Mouse (Mus musculus) testis, postnatal 10 days (tissue): ENCODE measurements around the gene Stom.

ENCODE experiments used
- DNase-seq: peaks from one replicate; pipeline ENCODE4 v3.0.0; 2021; ENCODE audit warnings: low spot score

The Stom gene

DNA sequence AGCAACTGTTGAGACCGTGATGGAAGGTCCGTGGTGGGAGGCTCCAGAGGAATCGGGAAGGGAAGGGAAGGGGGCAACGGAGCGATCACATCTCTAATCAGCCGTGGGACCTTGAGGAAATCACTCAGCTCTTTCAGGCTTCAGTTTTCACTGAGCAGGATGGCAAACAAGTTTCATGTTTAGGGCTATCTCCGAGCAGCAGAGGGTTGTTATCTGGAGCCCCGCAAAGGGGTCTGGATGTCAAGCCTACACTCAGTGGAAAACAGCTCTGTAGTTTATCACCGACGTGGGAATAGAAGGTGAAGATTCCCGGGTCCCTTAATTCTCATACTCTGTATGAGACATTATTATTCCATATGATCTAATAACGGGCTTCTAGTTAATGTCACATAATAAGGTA lies 18.4 kb downstream of the Stom start:
- DNase-seq: no peak

DNA sequence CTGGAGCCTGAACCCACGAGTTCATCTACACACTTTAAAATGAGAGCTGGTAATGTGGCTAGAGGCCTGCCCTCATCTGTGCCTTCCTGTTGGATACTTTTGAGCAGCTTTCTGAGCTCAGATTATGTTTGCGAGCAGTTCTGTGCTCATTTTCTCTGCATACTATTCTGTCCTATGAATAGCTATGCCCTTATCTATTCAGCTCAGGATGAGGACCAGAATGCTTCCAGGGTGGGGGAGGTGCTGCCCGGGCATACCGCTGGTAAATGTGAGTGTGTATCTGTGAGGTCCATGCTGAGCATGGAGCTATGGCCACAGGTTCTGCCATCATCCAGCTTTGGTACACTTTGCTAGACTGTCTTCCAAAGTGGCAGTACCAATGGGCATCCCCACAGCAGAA lies 19.2 kb downstream of the Stom start:
- no peak for DNase-seq

DNA sequence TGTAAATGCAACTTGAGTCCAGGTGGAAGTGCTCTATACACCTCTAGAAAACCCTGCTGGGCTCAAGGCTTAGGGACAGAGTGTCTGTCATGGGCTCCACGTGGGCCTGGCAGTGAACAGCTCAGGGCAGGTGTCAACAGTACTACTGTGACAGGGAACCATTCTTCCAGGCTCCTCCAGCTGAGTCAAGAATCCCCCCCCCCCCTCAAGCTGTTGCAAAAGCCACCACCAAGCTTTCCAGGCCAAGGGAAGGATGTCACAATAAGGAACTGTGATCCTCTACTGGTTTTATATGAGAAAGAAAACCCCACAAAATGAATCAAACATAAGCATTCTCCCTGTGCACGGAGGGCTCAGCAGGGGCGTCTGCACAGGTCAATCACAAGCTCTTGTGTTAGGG lies 22.5 kb downstream of the Stom start:
- DNase-seq: no peak

DNA sequence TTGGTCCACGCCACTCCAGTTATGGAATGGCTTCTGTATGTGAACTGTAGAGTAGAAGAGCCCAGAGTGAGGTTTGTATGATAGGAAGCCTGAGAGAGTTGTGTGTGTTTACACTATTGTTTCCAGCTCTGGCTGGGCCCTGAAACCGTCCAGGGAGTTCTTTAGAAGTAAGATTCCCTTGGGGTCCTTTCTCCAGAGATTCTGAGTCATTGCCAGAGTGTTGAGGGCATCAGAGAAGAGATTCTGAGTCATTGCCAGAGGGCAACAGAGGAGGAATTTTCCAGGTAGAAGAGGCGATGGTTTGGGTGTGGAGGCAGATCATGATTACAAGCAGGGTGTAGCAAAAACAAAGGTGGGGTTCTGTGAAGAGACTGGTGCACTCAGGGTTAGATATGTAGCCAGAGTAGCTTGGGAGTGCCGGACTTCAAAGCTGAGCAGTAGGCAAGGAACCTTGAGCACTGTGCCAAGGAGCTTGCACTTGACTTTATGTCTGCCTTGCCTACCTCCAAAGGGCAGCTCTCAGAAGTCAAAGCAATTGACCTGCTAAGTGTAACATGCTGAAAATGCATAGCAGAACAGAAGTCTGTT lies 26.8 kb downstream of the Stom start:
- no peak for DNase-seq

DNA sequence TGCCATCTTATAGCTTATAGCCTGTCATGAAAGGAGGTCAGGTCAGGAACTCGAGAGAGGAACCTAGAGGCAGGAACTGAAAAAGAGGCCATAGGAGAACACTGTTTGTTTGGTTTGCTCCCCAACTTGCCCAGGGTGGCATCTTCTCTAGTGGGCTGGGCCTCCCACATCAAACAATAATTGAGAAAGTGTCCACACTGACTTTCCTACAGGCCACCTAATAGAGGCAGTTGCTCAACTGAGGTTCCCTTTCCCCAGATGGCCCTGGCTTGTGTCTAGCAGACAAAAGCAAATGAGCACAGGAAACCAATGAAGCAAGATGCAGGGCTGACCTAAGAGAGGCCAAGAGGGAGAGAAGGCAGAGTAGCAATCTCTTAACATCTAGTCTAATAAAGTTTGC lies 28.6 kb downstream of the Stom start:
- DNase-seq: no peak

DNA sequence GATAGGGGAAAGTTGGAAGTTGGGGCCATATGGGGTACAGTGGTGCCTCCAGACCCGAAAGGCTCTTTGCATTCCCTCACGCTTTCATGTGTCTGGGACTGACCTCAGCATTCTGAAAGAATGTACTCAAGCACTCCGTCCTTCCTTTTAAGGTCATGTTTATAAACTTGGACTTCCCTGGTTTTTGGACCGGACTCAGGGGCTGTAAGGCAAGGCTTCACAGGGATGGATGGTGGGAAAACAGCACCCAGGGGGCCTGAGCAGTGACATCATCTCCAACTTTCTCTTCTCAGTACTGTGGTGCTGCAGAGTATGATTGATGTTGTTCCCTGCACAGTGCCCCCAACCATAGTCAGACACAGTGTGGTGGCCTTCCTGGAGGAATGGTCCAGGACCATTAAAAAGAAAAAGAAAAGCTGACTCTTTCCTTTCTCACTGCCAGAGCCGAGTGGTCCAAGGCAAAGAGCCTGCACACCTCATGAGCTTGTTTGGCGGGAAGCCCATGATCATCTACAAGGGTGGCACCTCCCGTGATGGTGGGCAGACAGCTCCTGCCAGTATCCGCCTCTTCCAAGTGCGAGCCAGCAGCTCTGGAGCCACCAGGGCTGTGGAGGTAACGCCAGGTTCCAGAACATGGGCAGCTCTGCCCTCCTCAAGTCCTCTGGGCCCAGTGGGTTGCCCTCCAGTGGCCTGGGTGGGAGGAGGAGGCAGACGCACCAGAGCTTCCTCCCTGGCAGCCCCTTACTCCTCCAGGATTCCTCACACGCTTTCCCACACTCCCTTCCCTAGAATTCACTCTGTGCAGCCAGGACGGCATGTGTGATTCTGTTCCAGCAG lies 34.5 kb downstream of the Stom start:
- DNase-seq: no peak

DNA sequence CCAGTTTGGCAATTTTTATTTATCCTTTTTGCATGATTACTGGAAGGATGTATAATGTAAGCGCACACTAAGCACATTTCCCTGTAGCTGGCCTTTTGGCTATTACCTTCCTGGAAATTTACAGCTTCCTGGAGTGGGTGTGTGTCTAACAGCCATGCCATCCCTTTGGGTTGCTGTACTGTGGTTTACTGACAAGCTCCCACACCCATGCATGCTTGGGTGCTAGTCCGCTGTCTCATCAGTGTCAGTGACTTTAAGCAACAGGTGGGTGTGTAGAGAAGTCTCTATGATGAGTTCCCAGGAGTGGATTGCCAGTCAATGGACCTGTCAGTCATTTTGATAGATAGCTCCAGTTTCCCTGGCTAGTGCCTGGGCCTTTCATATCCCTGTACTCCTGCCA lies 37.3 kb downstream of the Stom start:
- no peak for DNase-seq

DNA sequence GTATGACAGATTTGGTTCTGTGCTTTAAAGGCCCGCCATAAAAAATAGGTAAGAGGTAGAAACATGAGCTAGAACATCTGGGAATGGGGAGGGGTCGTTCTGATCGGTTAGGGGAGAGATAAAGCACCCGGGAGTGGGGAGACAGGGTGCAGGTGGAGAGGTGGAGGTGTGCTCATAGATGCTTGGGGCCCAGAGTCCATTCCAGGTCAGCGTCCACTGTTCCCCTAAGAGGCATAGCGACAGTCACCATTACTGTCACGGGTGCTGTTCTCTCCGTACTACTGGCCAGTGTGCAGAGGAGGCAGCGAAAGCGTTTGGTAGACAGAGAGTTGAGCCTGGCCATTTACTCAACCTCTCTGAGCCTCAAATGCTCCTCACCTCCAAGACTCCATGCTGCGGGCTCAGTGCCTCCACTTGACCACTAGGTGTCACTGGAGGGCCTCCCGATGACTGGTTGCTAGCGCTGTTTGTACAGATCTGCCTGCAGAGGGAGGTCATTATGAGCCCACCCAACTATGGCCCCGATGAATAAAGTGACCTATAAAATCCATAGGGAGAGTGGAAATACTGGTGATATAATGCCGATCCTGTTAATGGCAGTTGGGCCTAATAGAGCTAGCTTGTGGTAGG lies 39.0 kb downstream of the Stom start:
- peak; percentile 83 for DNase-seq

DNA sequence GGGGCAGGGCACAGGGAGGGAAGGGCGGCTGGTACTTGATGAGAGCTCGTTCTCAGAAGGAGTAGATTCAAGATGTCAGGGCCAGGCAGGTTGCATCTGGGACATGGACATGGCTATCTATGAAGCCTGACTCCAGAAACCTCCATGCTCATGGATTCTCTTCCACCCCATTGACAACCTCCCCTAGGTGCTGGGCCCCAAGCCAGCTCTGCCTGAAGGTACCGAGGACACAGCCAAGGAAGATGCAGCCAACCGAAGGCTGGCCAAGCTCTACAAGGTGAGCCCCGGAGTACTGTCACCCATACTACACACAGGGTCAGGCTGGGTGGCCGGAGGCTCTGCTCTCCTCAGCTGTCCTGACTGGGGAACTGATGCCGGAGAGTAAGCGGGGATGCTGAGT lies 43.5 kb downstream of the Stom start:
- DNase-seq: no peak

DNA sequence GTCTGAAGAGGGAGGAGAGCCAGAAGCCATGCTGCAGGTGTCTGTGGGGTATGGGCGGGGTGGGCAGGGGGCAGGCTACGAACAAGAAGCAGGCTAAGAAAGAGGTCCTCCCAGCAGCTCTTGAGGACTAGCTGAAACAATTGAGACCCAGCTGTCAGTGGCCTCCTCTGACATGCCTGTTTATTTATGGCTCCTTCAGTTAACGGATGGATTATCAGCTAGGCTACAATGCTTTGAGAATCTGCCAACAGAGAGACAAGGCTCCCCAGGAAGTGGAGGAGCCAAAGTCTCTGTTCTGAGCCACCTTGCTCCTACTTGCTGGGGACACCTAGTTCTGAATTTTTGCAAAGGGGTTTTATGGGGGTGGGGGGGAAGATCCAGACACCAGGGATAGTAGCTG lies 44.1 kb downstream of the Stom start:
- DNase-seq: no peak

DNA sequence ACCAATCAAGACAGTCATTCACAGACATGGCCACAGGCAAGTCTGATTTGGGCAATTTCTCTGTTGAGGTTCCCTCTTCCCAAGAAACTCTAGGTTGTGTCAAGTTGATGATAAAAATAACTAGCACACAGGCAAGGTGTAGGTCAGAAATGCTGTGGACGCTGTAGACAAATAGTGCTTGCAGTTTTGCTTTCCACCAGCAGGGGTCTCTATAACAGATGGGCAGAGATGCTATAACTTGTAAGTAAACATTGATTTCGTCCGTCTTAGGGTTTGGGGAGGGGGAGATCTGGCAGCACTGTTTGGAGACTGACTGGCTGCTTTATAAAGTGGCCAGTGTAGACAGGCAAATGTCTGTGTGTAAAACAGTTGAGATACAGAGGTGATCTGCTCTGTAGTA lies 44.9 kb downstream of the Stom start:
- DNase-seq: peak; percentile 82

DNA sequence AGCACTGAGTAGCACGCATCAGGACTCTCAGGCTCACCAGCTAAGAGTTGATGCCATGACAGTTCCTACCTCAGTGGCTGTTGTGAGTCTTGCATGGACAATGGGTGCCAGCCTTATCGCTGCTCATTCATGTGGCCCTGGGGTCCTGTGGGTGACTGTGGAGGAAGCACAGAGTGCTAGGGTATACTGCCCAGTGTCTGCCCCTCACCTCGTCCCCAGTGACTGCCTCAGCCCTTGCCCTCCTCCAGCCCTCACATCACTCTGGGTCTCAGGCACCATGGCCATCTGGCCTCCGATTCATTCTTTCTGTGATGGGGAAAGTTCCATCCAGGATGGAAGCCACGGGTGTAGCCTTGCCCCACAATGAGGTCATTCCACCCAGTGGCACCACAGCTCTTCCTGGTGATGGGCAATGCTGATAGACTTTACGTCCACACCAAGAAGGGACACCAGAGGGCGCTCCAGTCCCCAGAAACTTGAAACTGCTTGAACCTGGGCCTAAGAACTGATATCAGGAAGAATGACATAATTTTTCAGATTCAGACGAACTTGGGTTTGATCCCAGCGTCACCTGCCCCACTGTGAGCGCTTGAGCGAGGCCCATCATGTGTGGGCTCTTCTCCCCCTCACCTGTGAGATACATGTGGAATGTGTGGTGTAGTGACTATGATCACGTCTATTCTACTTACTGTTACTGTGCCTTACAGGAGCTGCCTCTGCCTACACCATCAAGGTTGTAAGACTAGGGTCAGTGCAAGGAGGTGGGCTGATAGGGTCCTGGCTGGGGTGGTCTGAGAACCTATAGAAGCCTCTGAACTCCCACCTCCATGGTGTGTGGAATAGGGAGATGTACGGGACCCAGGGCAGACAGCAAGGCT lies 47.8 kb downstream of the Stom start:
- DNase-seq: peak; percentile 89

DNA sequence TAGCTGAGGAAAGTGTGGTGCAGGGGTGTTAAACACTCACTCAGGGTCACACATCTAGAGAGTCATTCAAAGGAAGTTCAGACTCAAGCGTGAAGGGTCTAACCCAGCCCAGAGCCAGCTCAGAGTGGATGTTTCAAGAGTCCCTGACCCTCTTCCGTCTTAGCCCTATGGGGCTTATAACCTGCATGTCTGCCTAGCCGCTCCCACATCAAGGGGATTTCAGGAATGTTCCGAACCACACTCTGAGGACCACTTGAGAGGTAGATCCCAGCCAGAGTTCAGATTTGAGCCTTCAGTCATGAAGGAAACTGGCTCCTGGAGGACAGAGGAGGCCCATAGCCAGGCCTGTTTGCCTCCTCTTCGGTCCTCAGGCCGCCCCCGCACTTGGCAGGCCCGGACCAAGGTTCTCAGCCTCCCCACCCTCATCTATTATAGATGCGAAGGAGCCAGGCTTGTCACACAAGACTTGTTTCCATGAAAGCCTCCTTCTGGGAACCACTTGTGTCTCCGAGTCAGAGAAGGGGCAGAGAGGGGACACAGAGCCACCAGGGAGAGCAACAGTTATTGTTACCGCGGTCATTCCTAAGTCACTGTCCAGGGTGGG lies 49.7 kb downstream of the Stom start:
- no peak for DNase-seq

DNA sequence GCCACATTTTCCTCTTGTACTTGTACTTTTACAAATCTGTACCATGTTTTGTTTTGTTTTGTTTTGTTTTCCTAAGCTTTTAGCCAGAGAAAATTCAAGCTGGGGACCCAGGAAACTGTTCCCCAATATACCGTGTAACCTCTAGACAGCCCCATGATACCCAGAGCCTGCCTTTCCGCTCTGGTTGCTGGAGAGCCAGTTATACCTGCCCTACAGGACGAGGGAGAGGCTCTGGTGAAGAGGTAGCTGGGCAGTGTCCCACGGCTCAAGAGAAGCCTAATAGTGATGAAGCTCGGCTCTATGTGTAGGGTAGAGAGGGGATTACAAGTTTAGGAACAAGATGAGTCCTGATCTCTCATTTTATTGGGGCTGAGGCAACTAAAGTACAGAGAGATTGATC lies 51.6 kb downstream of the Stom start:
- no peak for DNase-seq

DNA sequence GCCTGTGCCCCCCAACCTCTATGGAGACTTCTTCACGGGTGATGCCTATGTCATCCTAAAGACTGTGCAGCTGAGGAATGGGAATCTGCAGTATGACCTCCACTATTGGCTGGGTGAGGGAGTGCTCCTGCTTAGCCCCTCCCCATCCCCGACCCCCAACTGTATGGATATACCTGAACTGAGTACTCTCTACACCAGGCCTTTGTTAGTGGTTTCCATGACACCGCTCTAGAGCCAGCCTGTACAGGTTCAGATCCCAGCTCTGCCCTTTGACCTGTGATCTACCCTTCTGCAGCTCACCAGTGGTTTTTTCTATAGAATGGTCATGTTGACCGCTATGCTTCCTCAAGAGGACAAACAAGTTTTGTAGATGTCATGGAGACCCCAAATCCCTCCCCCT lies 52.8 kb downstream of the Stom start:
- no peak for DNase-seq

DNA sequence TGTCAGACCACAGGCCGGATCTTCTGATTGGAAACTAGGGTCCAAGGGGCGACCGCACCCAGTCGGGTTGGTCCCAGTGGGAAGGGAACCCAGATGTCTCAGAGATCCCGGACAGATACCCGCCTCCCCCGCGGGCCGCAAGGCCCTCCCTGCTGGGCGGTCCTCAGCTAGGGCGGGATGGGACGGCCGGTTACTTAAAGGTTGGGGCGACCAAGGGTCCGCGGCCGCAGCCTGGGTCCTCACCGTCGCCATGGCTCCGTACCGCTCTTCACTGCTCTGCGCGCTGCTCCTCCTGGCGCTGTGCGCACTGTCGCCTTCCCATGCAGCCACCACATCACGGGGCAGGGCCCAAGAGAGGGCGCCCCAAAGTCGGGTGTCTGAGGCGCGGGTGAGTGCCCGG lies 54.6 kb downstream of the Stom start:
- peak; percentile 62 for DNase-seq

DNA sequence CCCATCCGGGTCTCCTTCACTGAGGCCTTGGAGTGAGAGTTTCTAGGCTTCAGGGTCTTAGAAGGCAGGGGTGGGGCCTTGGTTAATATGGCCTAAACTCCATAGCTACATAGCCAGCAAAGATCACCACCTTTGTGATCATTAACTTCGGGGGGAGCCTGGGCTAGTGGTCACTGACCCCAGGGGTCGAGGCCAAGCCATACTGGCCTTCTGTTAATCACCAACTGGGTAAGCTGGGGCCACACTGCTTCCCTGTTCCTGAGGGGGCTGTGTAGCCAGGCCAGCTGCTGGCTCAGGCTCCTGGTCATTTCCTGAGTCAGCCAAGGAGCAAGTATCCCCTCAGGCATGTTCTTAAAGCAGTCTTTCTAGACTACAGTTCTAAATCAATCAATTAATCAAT lies 56.8 kb downstream of the Stom start:
- DNase-seq: no peak

DNA sequence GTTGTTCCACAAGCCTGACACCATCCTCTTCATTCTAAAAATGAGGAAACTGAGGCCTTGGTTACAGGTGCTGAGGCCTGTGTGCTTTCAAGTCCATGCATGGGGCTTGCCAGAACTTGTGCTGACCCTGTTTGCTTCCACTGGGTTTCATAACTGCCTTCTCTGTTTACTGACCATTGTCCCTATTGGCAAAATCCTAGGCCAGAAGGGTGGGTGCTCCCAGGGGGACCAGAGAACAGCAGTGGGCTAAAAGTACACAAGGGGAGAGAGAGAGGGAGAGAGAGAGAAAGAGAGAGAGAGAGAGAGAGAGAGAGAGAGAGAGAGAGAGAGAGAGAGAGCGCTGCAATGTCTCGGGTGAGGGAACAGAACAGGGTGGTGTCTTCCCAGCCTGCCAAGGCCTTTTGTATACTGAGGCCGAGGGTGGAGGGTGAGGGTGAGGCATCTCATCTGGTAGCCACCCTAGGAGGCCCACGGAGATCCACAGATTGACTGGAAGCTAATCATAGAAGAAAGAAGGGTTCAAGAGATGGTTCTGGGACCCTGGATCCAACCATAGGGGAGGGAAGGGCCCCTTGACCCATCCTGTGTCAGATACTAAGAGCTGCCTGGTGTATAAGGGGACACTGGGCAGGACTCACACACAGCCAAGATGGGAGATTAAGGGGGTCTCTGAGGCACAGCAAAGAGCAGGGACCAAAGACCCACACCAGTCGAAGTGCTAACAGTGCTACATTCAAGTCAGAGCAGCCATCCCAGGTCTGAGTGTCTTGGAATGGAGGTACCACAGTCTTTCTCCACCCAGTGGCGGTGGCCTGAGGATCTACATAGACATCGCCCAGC lies 58.2 kb downstream of the Stom start:
- no peak for DNase-seq

DNA sequence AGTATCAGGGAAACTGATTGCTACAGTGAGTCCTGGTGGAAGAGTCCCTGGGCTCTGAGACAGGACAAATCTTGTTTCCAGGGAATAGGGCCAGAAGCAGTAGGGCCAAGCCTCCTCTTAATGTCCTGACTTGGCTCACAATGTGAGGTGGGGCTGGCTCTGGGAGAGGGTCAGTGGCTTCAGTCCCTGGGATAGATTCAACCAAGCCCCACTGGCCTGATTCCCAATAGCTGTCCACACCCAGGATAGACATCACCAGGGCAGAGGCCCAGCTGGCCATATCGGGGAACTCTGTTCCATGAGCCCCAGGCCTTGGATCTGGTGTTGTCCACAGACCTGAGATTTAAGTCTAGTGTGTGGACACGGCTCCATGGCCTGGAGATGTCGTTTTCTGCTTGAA lies 59.1 kb downstream of the Stom start:
- DNase-seq: peak; percentile 61

DNA sequence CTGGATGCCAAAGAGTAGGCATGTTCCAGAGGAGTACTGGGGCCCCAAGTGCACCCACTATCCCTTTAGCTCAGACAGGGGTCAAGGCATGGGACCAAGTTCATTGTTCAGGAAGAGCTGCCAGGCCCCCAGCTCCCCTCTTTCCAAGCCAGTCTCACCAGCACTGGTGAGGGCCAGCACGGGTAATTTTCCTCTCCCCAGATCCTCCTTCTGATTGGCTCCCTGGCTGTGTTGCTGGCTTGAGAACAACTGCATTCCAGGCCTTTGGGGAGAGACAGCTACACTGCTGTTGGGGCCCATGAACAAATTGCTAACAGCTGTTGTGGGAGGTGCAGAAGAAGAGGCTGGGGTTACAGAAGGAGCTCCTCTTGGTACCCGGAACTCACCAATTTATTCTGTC lies 63.2 kb downstream of the Stom start:
- no peak for DNase-seq

DNA sequence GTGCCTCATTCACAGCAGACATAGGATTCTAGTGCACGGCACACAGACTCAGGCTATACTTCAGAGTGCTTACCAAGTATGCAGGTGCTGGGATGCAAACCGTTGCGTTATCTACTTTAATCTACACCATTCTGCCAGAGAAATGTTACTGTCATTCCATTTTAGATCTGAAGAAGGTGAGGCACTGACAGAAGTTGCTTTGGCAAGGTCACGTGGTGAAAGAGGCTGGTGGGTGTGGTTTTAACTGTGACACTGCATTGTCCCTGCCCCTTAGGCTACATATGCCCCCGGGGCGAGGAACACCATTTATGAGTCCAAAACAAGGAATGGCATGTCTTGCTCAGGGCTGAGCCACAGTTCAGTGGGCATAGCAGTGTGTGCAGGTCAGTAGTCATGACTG lies 63.9 kb downstream of the Stom start:
- no peak for DNase-seq
